In genomic region chr13:47272928-47273327, GRCm38 (mm10) we compare ENCODE assay signal across 7 mouse cellular contexts.
DNase-seq lines count a peak whose midpoint lies in the region; ATAC-seq and TF ChIP-seq lines count a peak whose summit lies in the region.

No protein-coding gene starts in this region.

- H3K9ac ChIP-seq in embryonic facial prominence, embryonic 14.5 days (ENCODE audit: low read depth, low read length) = 0 out of 2 replicates have a peak overlapping the region, but pooled peaks have one; percentile 37
- H3K9ac ChIP-seq in intestine, postnatal 0 days (ENCODE audit: low read depth, low read length) = no peak overlapping the region
- peak overlapping the region; percentile 22 for H3K9ac ChIP-seq in midbrain, embryonic 11.5 days (ENCODE audit: low read length)

- TF ChIP-seq CTCF in intestine, postnatal 0 days (IDR thresholded peaks at IDR 0.05; ENCODE audit: low read depth) = no peak

- no peak overlapping the region for H3K4me3 ChIP-seq in embryonic facial prominence, embryonic 14.5 days (ENCODE audit: low read depth, low read length)
- 0 out of 2 replicates have a peak overlapping the region, but pooled peaks have one; percentile 3 for H3K4me3 ChIP-seq in intestine, postnatal 0 days (ENCODE audit: low read depth, low read length)
- no peak overlapping the region for H3K4me3 ChIP-seq in midbrain, embryonic 11.5 days (ENCODE audit: low read depth, low read length)

- H3K9me3 ChIP-seq in embryonic facial prominence, embryonic 14.5 days (ENCODE audit: control insufficient read depth, low read length) = no peaks in the 10 kb centered on the region
- no peaks in the 10 kb centered on the region for H3K9me3 ChIP-seq in intestine, postnatal 0 days (ENCODE audit: control insufficient read depth)
- H3K9me3 ChIP-seq in midbrain, embryonic 11.5 days (ENCODE audit: control insufficient read depth, low read length) = no peaks in the 10 kb centered on the region

- H3K4me2 ChIP-seq in embryonic facial prominence, embryonic 14.5 days (ENCODE audit: low read depth, low read length) = peak overlapping the region; percentile 32; the same call in 1 of the 2 replicates
- peak overlapping the region; percentile 32 for H3K4me2 ChIP-seq in intestine, postnatal 0 days (replicated peaks; ENCODE audit: low read depth)
- H3K4me2 ChIP-seq in midbrain, embryonic 11.5 days = peak overlapping the region; percentile 41

- H3K27ac ChIP-seq in embryonic facial prominence, embryonic 14.5 days (replicated peaks; ENCODE audit: low read depth, low read length) = no peak overlapping the region
- H3K27ac ChIP-seq in intestine, postnatal 0 days (ENCODE audit: low read depth, low read length) = no peak overlapping the region
- H3K27ac ChIP-seq in midbrain, embryonic 11.5 days (ENCODE audit: low read depth, low read length) = peak overlapping the region; percentile 71; the same call in 1 of the 2 replicates

- DNase-seq in Muller cell, postnatal 12 days (ENCODE audit: inconsistent ontology term) = peak; percentile 69
- DNase-seq in embryonic facial prominence, embryonic 14.5 days (ENCODE audit: low spot score) = no peak
- DNase-seq in midbrain, embryonic 11.5 days (ENCODE audit: low spot score, missing footprints) = no peak
- no peak for DNase-seq in frontal cortex, postnatal 36 days (ENCODE audit: low spot score in 2 of 2)
- no peak for DNase-seq in MN1 (ENCODE audit: low spot score)
- no peak for DNase-seq in testis, postnatal 14 days (ENCODE audit: low spot score)

- H3K36me3 ChIP-seq in embryonic facial prominence, embryonic 14.5 days (ENCODE audit: control insufficient read depth, insufficient read depth, low read length) = no peaks in the 10 kb centered on the region
- H3K36me3 ChIP-seq in intestine, postnatal 0 days (ENCODE audit: control insufficient read depth, insufficient read depth) = no peaks in the 10 kb centered on the region
- no peaks in the 10 kb centered on the region for H3K36me3 ChIP-seq in midbrain, embryonic 11.5 days (ENCODE audit: control insufficient read depth, insufficient read depth, low read length)

- 0 out of 2 replicates have a peak, but pooled peaks cover 2% of the 10 kb centered on the region for H3K27me3 ChIP-seq in embryonic facial prominence, embryonic 14.5 days (replicated peaks; ENCODE audit: control insufficient read depth, insufficient read depth, low read length)
- H3K27me3 ChIP-seq in intestine, postnatal 0 days (replicated peaks; ENCODE audit: control insufficient read depth, insufficient read depth, low read length) = no peaks in the 10 kb centered on the region
- no peaks in the 10 kb centered on the region for H3K27me3 ChIP-seq in midbrain, embryonic 11.5 days (ENCODE audit: control insufficient read depth, insufficient read depth, low read length)

- 18% methylated on average over 8 of the region's 8 CpGs for WGBS in embryonic facial prominence, embryonic 14.5 days
- 13% methylated on average over 8 of the region's 8 CpGs for WGBS in intestine, postnatal 0 days
- 10% methylated on average over 8 of the region's 8 CpGs for WGBS in midbrain, embryonic 11.5 days

- peaks cover 15% of the 10 kb centered on the region for H3K4me1 ChIP-seq in embryonic facial prominence, embryonic 14.5 days (ENCODE audit: control insufficient read depth, insufficient read depth, low read length)
- peaks cover 3% of the 10 kb centered on the region; the same call in 1 of the 2 replicates for H3K4me1 ChIP-seq in intestine, postnatal 0 days (replicated peaks; ENCODE audit: control insufficient read depth, insufficient read depth, low read length)
- peaks cover 22% of the 10 kb centered on the region; the same call in 1 of the 2 replicates for H3K4me1 ChIP-seq in midbrain, embryonic 11.5 days (ENCODE audit: control insufficient read depth, insufficient read depth, low read length)

- no peak for ATAC-seq in embryonic facial prominence, embryonic 14.5 days (ENCODE audit: low read depth)
- no peak for ATAC-seq in intestine, postnatal 0 days
- ATAC-seq in midbrain, embryonic 11.5 days (ENCODE audit: low FRiP score) = 0 out of 2 replicates have a peak, but pooled peaks have one; percentile 17
